Mouse (Mus musculus) myocyte (in vitro differentiated cells): ENCODE data around the gene Prlr.

Source experiments
- MAX ChIP-seq: IDR thresholded peaks from one replicate; pipeline ENCODE4 v1.6.1; 2011; ENCODE audit warnings: low read depth, mild to moderate bottlenecking, control low read depth
- MYOD1 ChIP-seq, 3 experiments: IDR thresholded peaks; one replicate each; pipeline ENCODE4 v1.6.1; 2011; ENCODE audit warnings: control low read depth in 2 of 3, low read depth in 2 of 3, mild to moderate bottlenecking in 2 of 3, moderate library complexity in 1 of 3; ENCODE audit not compliant: insufficient read length in 2 of 3, control insufficient read depth in 1 of 3

- TF ChIP-seq MAX: no peak
- TF ChIP-seq MYOD1 (IDR thresholded peaks at IDR 0.05; ENCODE audit: control insufficient read depth in 1 of 3, insufficient read length in 2 of 3, low read depth in 2 of 3): no peak
Measured at GRCm38 (mm10) chr15:10223614-10224155, 46.6 kb downstream of the Prlr start.
